Mouse (Mus musculus): ENCODE data around the gene Tubgcp2. TPM values are rescaled to one million over a fixed set of nuclear protein-coding genes. Genes with fewer than 3 reads are reported as not detected.
A peak's percentile ranks its signal among the peaks of the same experiment; 100 is the strongest.

Tubgcp2 gene
- 75.6 and 84.8 TPM in 2 replicates for polyA plus RNA-seq (2016; fragmentation: Nextera tagmentation; extraction: Ambion mirVana)

DNA sequence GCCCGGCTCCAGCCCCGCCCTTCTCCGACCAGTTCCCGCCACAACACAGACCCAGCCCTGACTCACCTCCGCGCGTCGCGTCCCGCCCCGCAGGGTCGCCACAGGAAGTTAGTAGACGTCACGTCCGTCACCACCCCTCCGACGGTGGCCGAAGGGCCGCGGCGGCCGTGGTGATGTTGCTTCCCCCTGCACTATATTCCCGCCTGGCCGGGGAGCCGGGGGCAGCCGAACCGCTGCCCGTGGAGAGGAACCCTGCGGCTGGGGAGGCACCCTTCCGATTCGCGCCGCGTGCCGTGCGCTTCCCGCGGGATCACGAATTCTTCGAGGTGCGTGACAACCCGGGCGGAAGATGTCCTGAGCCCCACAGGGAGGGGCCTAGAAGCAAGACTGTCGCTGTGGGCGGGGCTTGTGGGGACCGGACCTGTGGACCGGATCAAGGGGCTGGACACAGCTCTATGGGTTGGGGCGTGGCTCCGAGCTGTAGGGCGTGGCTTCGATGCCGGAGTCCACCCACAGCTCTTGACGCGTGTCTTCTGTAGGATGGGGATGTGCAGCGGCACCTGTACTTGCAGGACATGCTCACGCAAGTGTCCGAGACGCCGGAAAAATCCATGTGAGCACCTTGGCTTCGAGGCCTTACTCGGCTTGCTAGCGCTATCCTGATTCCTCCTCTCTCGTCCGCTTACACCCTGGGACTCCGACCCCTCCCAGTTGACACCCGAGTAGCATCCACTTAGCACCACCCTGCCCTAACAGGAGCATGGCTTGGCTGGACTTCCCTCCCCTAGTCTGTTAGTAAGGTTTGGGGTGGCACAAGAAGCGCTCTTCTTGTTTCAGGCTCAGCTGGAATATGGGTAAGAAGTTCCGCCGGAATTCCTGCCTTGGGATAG is at the start of gene Tubgcp2, which contains the start of gene Zfp511:
TSS of gene Tubgcp2 (minus strand) at position 389 of the 890 bp plus-strand sequence.
TSS of gene Zfp511 (plus strand) at position 111 of the 890 bp plus-strand sequence.
- whole genome bisulfite sequencing, result 1% methylated on average over 69 of the region's 69 CpGs

DNA sequence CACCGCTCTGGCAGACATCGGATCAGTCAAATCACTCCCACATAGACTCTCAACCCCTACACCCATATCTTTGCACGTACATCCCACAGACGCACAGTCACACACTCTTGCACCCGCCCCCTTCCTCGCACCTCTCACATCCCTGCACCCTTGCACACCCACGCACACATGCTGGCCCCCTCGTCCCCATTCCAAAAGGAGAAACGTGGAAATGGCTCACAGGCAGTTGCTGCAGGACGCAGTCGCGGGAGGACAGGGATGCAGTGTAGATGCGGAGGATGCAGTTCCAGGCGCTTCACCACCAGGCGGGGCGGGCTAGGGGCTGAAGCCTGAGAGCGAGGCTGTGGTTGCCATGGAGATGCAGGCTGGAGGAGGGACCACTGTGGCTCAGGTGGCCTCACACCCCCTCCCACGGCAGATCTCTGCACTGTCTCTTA is 45.8 kb upstream of the Tubgcp2 start, which contains the start of gene Caly:
TSS of gene Caly (minus strand) at position 307 of the 437 bp plus-strand sequence.
- Histone ChIP-seq H3K4me2 (peak within 1 kb of the TSS; percentile 57), H3K27me3 (peaks cover 52% of the 10 kb centered on the region), H3K4me3 (replicated peaks) (peak within 1 kb of the TSS; percentile 40), H3K9ac (peak within 1 kb of the TSS; percentile 52), H3K4me1 (peaks cover 33% of the 10 kb centered on the region), H3K27ac (peak within 1 kb of the TSS; percentile 77), H3K36me3 (replicated peaks) (no peaks in the 10 kb centered on the region), H3K9me3 (no peaks in the 10 kb centered on the region)
- ATAC-seq (ENCODE audit: low FRiP score), result peak; percentile 83
- 5% methylated on average over 18 of the region's 18 CpGs for WGBS

More for the DNA sequence above, at the start of gene Tubgcp2, which contains the start of gene Zfp511:
- Histone ChIP-seq H3K9ac (peak within 1 kb of the TSS; percentile 80), H3K4me2 (peak within 1 kb of the TSS; percentile 88), H3K36me3 (replicated peaks) (peaks cover 45% of the 10 kb centered on the region), H3K4me3 (replicated peaks) (peak within 1 kb of the TSS; percentile 86), H3K9me3 (no peaks in the 10 kb centered on the region), H3K4me1 (peaks cover 26% of the 10 kb centered on the region), H3K27ac (peak within 1 kb of the TSS; percentile 92), H3K27me3 (0 out of 2 replicates have a peak, but pooled peaks cover 4% of the 10 kb centered on the region)
- ATAC-seq (ENCODE audit: low FRiP score), result peak; percentile 96

DNA sequence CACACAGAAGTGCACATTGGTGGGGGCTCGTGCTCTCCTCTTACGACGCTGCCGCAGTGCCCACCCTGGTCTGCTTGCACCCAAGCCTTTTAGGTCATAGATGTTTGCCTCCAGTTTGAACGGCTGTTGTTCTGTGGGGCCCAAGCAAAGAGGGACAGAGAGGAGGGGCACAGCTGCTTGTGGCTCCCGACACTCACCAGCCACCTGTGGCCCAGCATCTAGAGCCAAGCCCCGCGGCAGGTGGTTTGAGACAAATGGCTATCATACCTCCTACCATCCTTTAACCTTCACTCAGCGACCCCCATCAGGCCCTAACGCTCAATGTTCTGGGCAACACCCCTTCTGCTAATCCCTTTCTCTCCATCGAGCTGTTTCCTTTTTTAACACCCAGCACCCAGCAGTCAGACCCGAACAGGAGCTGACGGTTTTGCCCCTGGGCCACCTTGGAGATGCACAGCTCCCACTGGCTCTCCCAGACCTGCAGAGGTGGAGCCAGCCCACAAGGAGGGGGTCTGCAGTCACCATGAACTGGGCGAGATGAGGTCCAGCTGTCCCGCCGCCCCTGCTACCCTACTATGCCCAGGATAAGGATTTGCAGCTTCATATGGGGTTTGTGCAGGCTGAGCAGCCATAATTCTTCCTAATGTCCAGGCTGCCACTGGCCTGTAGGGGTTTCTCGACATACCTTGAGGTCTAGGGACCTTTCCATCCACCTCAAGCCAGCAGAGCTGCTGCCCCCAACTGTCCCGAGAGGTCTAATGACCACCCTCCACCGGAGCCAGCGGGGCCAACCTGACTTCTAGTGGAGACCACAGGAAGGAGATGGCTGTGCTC is 45.2 kb upstream of the Tubgcp2 start:
- WGBS, result 10% methylated on average over 20 of the region's 20 CpGs
- Histone ChIP-seq H3K4me1 (peaks cover 33% of the 10 kb centered on the region), H3K27me3 (peaks cover 55% of the 10 kb centered on the region), H3K4me3 (replicated peaks) (peak overlapping the region; percentile 40), H3K4me2 (peak overlapping the region; percentile 57), H3K36me3 (replicated peaks) (no peaks in the 10 kb centered on the region), H3K27ac (peak overlapping the region; percentile 77), H3K9ac (peak overlapping the region; percentile 52), H3K9me3 (no peaks in the 10 kb centered on the region)
- peak; percentile 12; the same call in 1 of the 2 replicates for ATAC-seq (ENCODE audit: low FRiP score)

DNA sequence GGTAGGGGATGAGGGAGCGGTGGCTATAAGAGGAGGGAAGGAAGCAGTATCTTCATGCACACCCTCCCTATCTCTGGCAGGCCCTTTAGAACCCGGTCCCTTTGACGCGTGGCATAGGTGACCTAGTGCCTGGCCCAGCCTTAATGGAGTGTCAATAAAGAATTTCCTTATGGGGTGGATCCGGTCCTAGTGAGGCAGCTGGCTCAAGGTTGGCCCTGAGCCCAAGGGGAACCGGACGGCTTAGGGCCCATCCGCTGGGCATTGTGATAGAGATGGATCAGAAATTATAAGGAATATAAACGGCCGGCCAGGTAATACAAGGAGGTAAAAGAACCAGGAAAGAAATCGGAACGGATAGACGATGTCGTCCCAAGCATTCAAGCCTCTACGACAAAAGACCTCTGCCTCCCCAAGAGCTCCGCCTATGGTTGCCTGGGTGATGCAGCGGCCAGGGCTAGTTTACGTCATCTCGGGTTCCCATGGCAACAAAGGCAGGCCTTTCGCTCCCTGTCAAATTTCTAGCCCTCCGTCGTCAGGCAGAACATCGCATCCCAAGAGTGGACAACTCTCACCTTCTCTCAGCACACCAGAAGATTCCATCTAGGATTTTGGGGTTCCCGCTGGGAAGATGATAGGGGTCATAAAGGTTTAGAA is 44.2 kb upstream of the Tubgcp2 start:
- peak; percentile 84 for ATAC-seq (ENCODE audit: low FRiP score)
- Histone ChIP-seq H3K9me3 (no peaks in the 10 kb centered on the region), H3K36me3 (replicated peaks) (no peaks in the 10 kb centered on the region), H3K4me1 (peaks cover 33% of the 10 kb centered on the region), H3K4me3 (replicated peaks) (peak overlapping the region; percentile 40), H3K27me3 (peaks cover 57% of the 10 kb centered on the region), H3K27ac (peak overlapping the region; percentile 85), H3K9ac (peak overlapping the region; percentile 52), H3K4me2 (peak overlapping the region; percentile 57)
- WGBS, result 2% methylated on average over 24 of the region's 24 CpGs

DNA sequence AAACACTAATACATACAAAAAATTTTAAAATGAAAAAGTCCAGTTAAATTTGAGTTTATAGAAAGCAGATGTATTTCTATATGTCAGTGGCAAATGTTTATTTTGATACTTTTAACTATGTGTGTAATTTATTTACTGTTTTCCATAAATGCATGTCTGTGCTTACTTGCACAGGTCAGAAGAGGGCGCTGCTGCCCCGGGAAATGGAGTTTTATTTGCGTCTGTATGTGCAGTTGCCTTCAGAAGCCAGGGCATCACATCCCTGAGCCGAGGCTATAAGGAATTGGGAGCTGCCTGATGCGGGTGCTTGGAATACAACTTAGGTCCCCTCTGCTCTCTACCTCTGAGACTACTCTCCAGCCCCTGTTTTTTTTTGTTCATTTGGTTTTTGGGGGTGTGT is 42.2 kb upstream of the Tubgcp2 start:
- no peak overlapping the region for H3K27ac ChIP-seq
- ATAC-seq (ENCODE audit: low FRiP score), result no peak
- 4% methylated on average over 5 of the region's 5 CpGs for WGBS

DNA sequence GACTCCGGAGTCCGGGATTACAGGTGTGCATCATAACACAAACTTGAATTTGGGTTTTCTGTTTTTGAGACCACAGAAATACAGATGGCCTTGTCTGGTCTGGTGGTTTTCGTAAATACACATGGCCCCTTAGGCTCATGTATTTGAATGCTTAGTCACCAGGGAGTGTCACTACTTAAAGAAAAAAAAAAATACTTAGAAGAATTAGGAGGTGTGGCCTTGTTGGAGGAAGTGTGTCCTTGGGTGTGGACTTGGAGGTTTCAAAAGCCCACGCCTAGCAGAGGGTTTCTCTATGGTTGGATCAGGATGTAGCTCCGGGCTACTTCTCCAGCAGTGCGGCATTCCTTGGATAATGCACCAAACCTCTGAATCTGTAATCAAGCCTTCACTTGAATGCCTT is 41.2 kb upstream of the Tubgcp2 start:
- WGBS, result 84% methylated on average over 6 of the region's 6 CpGs
- H3K27me3 ChIP-seq, result peaks cover 57% of the 10 kb centered on the region
- ATAC-seq (ENCODE audit: low FRiP score), result no peak

More for the DNA sequence above, 42.2 kb upstream of the Tubgcp2 start:
- Histone ChIP-seq H3K9ac (no peak overlapping the region), H3K4me2 (no peak overlapping the region), H3K4me3 (replicated peaks) (no peak overlapping the region), H3K36me3 (replicated peaks) (no peaks in the 10 kb centered on the region), H3K9me3 (no peaks in the 10 kb centered on the region), H3K4me1 (peaks cover 33% of the 10 kb centered on the region), H3K27me3 (peaks cover 52% of the 10 kb centered on the region)

DNA sequence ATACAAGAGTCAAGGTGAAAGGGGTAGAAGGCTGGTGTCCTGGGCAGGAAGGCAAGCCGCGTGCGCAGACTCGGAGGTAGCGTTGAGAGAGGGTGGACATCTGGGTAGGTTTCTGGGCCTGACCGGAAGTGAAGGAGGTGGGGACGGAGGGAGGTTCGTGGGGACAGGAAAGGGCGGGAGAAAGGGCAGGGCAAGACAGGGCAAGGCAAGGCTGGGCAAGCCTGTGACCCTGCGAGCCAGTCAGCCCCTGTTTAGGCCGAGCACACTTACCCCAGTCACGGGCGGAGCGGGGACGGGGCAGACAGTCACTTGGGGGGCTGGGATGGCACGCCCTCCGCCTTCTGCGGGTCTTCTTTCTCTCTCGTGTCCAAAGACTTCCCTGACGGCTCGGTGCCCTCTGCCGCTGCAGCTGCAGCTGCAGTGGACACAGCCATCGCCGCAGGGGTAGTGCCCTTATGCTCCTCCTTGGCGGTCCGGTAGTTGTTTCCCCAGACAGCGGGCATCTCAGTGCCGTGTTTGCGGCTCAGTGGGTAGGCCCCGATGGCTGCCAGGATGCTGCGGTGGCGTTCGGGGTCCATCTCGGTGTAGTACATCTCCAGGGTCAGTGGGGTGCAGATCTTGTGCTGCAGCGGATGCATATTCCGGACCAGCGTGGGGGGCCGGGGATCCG is 33.7 kb upstream of the Tubgcp2 start:
- Histone ChIP-seq H3K9ac (peak overlapping the region; percentile 29; the same call in 1 of the 2 replicates), H3K27me3 (peaks cover 79% of the 10 kb centered on the region)
- ATAC-seq (ENCODE audit: low FRiP score), result no peak

More for the DNA sequence above, 41.2 kb upstream of the Tubgcp2 start:
- H3K4me2 ChIP-seq, result no peak overlapping the region
- H3K4me3 ChIP-seq (replicated peaks), result no peak overlapping the region
- H3K9ac ChIP-seq, result no peak overlapping the region
- no peaks in the 10 kb centered on the region for H3K9me3 ChIP-seq
- no peaks in the 10 kb centered on the region for H3K36me3 ChIP-seq (replicated peaks)
- H3K4me1 ChIP-seq, result peaks cover 33% of the 10 kb centered on the region
- H3K27ac ChIP-seq, result no peak overlapping the region

DNA sequence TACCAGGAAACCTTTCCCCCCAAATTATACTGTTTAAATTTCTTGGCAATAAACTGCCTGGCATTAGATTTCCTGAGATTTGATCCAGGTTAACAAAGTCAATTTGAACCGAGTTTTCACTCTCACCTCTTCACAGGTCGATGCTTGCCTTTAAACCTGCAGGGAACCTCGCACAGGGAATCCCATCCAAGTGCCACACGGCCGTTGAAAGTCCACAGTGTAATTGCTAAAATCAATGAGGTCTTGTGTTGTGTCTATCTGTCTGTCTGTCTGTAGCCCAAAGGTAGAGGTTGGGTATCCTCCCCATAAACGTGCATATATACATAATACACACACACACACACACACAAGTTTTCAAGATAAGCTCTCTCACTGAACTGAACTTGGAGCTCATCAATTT is 30.9 kb upstream of the Tubgcp2 start:
- 68% methylated on average over 6 of the region's 6 CpGs for WGBS
- no peak for ATAC-seq (ENCODE audit: low FRiP score)
- no peak overlapping the region for H3K9ac ChIP-seq
- H3K4me2 ChIP-seq, result no peak overlapping the region
- peaks cover 89% of the 10 kb centered on the region for H3K27me3 ChIP-seq
- no peak overlapping the region for H3K4me3 ChIP-seq (replicated peaks)
- H3K4me1 ChIP-seq, result peaks cover 9% of the 10 kb centered on the region
- H3K27ac ChIP-seq, result no peak overlapping the region
- H3K9me3 ChIP-seq, result no peaks in the 10 kb centered on the region
- H3K36me3 ChIP-seq (replicated peaks), result no peaks in the 10 kb centered on the region

More for the DNA sequence above, 33.7 kb upstream of the Tubgcp2 start:
- Histone ChIP-seq H3K9me3 (no peaks in the 10 kb centered on the region), H3K4me1 (peaks cover 6% of the 10 kb centered on the region; the same call in 1 of the 2 replicates), H3K4me3 (replicated peaks) (peak overlapping the region; percentile 24), H3K27ac (no peak overlapping the region), H3K36me3 (replicated peaks) (no peaks in the 10 kb centered on the region), H3K4me2 (peak overlapping the region; percentile 38)
- 25% methylated on average over 39 of the region's 39 CpGs for WGBS

DNA sequence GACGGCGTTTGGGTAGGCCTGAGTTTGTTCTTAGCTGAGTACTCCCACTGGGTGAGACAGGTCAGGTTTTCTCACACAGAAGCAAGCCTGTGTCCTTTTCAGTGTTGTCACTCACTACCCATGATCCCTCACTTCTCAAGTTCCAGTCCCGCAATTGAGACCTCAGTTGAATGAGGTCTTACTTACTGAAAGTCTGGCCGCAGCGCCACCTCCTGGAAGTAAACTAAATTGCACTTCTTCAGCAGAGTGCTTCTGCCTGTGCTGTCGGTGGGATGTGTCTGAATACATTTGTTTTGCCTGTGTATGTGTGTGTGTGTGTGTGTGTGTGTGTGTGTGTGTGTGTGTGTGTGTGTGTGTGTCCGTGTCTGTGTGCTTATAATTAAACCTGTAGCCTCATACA is 26.6 kb upstream of the Tubgcp2 start:
- ATAC-seq (ENCODE audit: low FRiP score), result no peak
- H3K27ac ChIP-seq, result no peak overlapping the region
- no peaks in the 10 kb centered on the region for H3K9me3 ChIP-seq
- H3K9ac ChIP-seq, result no peak overlapping the region
- 17% methylated on average over 7 of the region's 7 CpGs for WGBS
- peaks cover 46% of the 10 kb centered on the region for H3K4me1 ChIP-seq
- peaks cover 89% of the 10 kb centered on the region for H3K27me3 ChIP-seq
- no peaks in the 10 kb centered on the region for H3K36me3 ChIP-seq (replicated peaks)
- H3K4me2 ChIP-seq, result no peak overlapping the region
- no peak overlapping the region for H3K4me3 ChIP-seq (replicated peaks)

DNA sequence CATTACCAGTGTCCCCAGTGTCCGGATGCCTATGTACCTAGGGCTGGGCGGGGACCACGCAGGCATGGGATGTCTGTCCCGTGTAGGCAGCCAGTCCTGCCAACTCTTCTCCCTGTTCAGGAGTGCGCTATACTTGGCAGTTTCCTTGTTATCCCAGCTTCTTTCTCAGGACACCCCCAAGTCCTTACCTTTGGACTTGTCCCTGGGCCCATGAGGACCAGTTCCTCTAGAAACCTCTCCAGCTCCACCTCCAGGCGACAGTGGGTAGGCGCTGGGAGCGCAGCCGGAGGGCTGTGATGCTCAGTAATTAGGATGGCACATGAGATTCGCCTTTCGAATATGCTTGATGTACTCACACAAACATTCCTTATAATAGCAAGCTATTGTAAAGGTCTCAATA is 25.8 kb upstream of the Tubgcp2 start:
- Histone ChIP-seq H3K9me3 (no peaks in the 10 kb centered on the region), H3K27ac (peak overlapping the region; percentile 85; the same call in 1 of the 2 replicates), H3K36me3 (replicated peaks) (no peaks in the 10 kb centered on the region), H3K4me1 (peaks cover 53% of the 10 kb centered on the region), H3K9ac (no peak overlapping the region), H3K4me3 (replicated peaks) (no peak overlapping the region), H3K27me3 (peaks cover 85% of the 10 kb centered on the region), H3K4me2 (peak overlapping the region; percentile 65; the same call in 1 of the 2 replicates)
- ATAC-seq (ENCODE audit: low FRiP score), result peak; percentile 13; the same call in 1 of the 2 replicates
- 8% methylated on average over 11 of the region's 11 CpGs for WGBS

DNA sequence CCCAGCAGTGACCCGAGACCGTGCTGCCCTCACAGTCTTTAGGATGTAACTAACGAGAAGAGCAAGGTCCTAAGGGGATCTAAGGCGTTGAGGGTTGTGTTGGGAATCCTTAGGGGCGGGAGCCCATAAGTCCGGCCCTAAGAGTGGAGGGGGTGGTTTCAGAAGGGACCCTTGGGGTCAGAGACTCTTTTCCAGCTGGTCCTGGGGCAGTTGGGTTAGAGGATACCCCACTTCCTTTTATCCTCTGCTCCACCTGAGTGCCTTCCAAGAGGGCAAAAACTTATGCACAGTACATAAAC is 25.3 kb upstream of the Tubgcp2 start:
- 3% methylated on average over 6 of the region's 6 CpGs for WGBS
- Histone ChIP-seq H3K4me2 (peak overlapping the region; percentile 65), H3K9ac (peak overlapping the region; percentile 54; the same call in 1 of the 2 replicates), H3K27ac (peak overlapping the region; percentile 85), H3K4me1 (peaks cover 58% of the 10 kb centered on the region), H3K27me3 (peaks cover 86% of the 10 kb centered on the region), H3K9me3 (no peaks in the 10 kb centered on the region), H3K36me3 (replicated peaks) (no peaks in the 10 kb centered on the region), H3K4me3 (replicated peaks) (peak overlapping the region; percentile 34)
- ATAC-seq (ENCODE audit: low FRiP score), result peak; percentile 3
